Mouse (Mus musculus): Measurements from ENCODE around the gene Rnf5.

The Rnf5 gene

GRCm38 (mm10) chr17:34632261-34632691 lies 28.8 kb upstream of the Rnf5 start:
- DNase-seq (ENCODE audit: low read depth, low spot score) = no peak

DNA sequence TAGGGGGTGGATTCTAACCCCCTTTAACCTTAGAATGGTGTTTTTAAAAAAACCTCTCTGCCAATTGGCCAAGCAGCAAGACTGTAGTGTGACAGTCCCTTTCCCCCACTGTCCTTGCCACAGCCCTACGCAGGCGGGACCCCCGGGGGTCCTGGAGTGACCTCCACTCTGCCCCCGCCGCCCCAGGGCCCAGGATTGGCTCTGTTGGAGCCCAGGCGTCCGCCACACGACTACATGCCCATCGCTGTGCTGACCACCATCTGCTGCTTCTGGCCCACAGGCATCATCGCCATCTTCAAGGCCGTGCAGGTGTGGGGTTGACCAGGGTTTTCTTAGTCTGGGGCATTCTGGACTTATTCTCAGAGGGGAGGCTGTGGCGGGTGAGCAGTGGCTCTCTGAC lies 28.2 kb upstream of the Rnf5 start:
- no peak for DNase-seq (ENCODE audit: low read depth, low spot score)

GRCm38 (mm10) chr17:34630761-34631301 lies 27.3 kb upstream of the Rnf5 start:
- DNase-seq (ENCODE audit: low read depth, low spot score) = no peak

- DNase-seq (ENCODE audit: low read depth, low spot score) = no peak
Observed at GRCm38 (mm10) chr17:34629796-34630603, 26.5 kb upstream of the Rnf5 start.

- DNase-seq (ENCODE audit: low read depth, low spot score) = peak; percentile 78
Observed at GRCm38 (mm10) chr17:34629221-34629751, 25.8 kb upstream of the Rnf5 start, which contains the start of gene Prrt1. Prrt1 (plus strand) TSS chr17:34629533.

GRCm38 (mm10) chr17:34628644-34628967 lies 25.1 kb upstream of the Rnf5 start:
- DNase-seq (ENCODE audit: low read depth, low spot score) = no peak

DNA sequence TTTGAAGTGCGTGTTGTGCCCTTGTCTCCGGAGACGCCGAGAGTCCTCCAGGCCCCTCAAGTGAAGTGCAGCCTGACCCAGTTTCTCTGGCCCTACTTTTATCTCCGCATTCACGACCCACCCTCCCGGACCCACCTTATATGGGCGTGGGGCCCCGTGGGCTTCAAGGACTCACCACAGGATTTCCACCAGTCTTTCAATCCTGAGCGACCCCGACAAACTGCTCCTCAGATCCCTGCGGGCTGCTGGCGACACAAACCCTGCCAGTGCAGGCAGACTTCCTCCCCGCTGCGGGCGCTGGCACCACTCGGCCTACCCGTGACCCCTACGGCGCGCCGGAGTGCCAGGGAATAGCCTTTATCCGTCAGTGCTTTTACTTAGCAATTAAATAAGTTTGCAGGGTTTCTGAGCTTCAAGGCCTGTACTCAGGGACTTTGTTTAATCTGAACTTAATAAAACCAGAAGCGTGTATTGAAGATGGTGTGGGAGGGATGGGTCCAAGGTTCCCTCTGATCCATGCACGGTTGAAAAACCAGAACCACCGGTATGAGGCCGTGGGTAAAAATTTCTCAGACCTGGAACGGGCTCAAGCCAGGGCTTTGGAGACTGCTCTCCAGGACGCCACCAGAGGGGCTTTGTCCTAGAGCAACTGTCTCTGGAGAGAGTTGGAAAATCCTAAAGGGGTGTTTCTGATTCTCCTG lies 24.6 kb upstream of the Rnf5 start, which contains the start of gene Ppt2:
TSS of gene Ppt2 (minus strand) at position 568 of the 701 bp plus-strand sequence.
- DNase-seq (ENCODE audit: low read depth, low spot score) = no peak

- peak; percentile 84 for DNase-seq (ENCODE audit: low read depth, low spot score)
Observed at GRCm38 (mm10) chr17:34627093-34627942, 23.8 kb upstream of the Rnf5 start.

DNA sequence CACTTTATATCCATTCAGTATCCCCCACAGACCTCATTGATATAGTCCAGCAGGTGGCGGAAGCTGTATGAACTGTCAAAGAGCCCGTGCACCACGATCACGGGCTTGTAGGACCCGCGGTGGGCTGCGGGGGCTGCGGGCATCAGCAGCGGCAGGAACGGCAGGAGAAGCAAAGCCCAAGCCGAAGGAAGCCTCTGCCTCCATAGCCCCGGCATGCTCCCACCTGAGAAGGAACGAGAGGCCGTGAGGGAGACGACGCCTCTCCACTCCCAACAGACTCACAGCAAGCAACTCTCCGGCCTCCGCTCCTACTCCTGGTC lies 23.2 kb upstream of the Rnf5 start:
- no peak for DNase-seq (ENCODE audit: low read depth, low spot score)

- no peak for DNase-seq (ENCODE audit: low read depth, low spot score)
Observed at GRCm38 (mm10) chr17:34626062-34626772, 22.7 kb upstream of the Rnf5 start.

DNA sequence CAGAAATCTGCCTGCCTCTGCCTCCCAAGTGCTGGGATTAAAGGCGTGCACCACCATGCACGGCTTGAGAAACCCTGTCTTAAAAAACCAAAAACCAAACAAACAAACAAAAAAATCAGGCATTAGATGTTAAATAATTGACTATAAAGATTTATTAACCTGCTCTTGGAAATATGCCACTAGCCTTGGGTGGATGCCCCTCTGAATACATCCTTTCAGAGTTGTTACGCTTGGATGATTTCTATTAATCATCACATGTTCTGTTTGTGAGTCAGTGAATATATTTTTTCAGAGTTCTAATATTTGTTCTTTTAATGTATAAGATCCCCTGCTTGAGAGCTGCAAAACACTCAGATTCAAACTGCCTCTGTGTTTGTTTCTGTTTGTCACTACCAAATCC lies 21.5 kb upstream of the Rnf5 start:
- DNase-seq (ENCODE audit: low read depth, low spot score) = no peak

DNA sequence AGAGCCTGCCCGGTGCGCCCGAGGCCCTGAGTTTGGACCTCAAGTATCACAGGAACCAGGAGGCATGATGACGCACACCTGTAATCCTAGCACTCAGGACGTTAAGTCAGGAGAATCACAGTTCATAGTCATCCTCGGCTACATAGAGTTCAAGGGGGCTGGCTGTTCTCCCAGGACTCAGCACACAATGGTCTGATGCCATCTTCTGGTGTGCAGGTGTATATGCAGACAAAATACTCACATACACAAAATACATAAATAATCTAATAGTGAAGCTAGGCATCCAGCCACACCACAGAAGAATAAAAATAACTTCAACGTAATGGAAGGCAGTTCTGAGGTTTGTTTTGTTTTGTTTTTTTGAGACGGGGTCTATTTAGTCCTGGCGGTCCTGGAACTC lies 19.7 kb upstream of the Rnf5 start:
- DNase-seq (ENCODE audit: low read depth, low spot score) = no peak

DNA sequence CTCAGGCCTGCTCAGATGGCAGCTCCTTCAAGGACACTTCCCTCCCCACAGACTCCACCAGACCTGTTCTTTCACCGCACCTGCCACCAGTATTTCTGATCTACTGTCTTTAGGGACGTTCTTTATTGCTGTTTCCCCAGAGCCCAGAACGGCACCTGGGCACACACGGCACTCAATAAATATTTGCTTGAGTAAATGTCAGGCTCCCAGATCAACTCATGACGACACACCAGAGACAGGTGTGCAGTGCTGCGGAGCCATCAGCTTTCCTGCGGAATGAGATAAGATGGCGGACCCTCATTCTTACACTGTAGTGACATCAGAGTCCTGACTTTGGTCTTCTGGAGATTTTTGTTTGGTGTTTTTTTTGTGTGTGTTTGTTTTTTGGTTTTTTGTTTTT lies 17.5 kb upstream of the Rnf5 start:
- DNase-seq (ENCODE audit: low read depth, low spot score) = no peak

DNA sequence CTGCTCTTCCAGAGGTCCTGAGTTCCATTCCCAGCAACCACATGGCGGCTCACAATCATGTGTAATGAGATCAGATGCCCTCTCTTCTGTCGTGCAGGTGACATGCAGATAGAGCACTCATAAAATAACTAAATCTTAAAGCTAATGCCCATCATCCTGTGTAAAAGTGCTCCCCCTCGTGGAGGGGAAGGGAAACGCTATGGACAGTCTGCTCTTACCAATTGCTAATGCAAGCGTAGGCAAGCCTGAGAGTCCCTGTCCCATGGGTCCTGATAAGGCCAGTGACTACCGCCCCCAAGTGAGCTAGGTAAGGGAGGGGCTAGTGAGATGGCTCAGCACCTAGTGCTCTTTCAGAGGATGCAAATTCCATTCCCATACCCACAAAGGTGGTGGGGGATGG lies 15.5 kb upstream of the Rnf5 start:
- no peak for DNase-seq (ENCODE audit: low read depth, low spot score)

DNA sequence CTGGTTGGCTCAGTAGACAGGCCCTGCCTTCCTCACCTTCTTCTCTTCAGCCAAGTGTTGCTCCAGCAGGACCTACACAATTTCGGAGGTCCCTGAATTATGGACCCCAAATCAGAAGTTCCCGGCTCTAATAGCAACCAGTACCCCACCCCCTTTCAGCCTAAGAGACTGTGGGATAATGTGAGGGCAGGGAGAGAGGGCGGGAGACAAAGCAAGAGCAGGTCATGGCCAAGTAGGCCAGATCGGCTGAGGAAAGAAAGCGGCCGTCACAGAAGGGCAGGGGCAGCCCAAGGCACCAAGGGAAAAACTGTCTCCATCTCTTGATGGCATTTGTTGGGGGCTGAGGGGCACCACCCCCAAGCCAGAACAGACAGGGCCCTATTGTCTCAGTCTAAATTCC lies 12.4 kb upstream of the Rnf5 start, which contains the start of gene Egfl8:
TSS of gene Egfl8 (minus strand) at position 101 of the 400 bp plus-strand sequence.
- DNase-seq (ENCODE audit: low read depth, low spot score) = no peak

DNA sequence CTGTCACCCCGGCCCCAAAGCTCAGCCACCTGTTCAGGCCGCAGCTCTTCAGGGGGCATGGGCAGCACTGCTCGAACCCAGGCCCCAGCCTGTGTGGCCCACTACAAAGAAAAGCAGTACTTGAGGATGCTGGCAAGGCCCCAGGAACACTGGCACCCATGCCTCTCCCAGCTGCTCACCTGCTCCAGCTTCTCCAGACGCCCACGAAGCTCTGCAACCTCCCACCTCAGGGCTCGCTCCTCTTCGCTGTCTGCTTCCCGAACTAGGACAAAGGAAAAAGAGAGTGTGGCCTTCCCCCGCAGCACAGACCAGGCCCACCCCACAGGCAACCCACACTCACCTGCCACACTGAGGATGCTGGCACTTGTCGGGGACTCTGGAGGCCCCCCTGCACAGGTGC lies 10.3 kb upstream of the Rnf5 start:
- no peak for DNase-seq (ENCODE audit: low read depth, low spot score)

DNA sequence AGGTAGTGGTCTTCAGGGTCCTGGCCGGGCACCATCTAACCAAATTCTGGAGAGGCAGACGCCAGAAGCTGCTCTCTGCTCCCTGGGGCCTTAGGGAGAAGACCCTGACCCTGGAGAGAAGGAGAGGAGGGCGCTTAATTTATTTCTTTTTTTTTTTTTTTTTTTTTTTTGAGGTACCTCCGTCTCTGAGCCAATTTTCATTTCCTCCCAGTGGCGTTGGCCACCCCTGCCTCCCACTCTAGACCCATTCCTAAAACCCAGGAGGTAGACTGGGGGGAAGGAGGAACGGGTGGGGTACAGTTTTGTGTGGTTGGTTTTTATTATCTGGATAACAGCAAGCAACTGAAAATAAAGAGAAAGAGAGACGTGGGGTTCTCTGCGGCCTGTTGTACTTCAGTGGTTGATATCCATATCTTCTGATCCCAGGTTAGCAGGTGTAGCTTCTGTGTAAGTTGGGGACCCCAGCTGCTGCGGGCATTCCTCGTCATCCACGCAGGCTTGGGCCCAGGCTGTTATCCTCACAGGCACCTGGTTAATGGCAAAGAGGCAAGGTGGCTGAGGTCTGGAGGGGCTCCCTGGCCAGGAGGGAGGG lies 9.7 kb upstream of the Rnf5 start:
- DNase-seq (ENCODE audit: low read depth, low spot score) = no peak

DNA sequence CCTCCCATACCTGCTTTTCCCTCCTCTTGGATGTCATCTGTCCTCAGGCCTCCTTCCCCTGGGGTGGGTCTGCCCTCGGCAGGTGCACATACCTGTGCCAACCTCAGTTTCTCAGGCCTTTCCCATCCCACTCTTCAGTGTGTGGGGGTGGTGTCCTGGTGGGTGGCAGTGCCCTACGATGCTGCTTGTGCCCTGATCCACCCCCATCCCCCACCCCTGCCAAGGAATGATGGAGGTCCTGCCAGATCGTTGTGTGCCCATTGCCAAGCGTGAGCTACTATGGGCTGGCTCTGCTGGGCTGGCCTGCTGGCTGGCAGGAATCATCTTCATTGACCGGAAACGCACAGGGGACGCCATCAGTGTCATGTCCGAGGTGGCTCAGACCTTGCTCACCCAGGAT lies 7.6 kb upstream of the Rnf5 start:
- no peak for DNase-seq (ENCODE audit: low read depth, low spot score)

DNA sequence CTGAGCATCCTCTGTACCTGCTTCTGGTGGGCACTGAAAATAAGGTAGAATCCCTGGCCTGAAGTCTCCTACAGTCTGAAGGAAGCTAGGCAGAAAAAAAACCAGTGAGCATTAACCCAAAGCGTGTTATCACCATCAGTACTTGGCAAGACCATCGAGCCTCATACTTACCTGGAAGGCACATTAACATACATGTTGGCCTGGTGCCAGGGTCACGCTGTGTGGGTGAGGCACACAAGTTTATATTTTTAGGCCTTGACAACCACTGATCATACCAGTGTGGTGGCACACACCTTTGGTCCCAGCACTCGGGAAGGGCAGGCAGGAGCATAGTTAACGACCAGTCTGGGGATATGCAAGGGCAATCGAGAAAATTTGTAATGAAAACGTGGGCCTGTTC lies 4.5 kb upstream of the Rnf5 start:
- DNase-seq (ENCODE audit: low read depth, low spot score) = no peak

GRCm38 (mm10) chr17:34606186-34607039 lies 2.9 kb upstream of the Rnf5 start:
- DNase-seq (ENCODE audit: low read depth, low spot score) = no peak

Measured in brain, embryonic 18.5 days (tissue).